10 mouse cellular contexts compared by ENCODE assay signal in genomic region chr9:123150241-123151020, GRCm38 (mm10). TPM values are rescaled to one million over a fixed set of nuclear protein-coding genes. Genes with fewer than 3 reads are reported as not detected.
DNase-seq lines count a peak whose midpoint lies in the region; ATAC-seq lines count a peak whose summit lies in the region.
"Had no signal": no experiment of that assay in that cellular context is flagged by ENCODE, and none has a peak within 500 bp of the region (broad histone marks: within the 10 kb centered on the region; RNA-seq: fewer than 3 reads in every experiment).

Gene Clec3b, plus strand, starts transcription at chr9:123150946.

- H3K27me3 ChIP-seq in midbrain, embryonic 16.5 days (ENCODE audit: control insufficient read depth, insufficient read depth, low read depth, low read length) = no peaks in the 10 kb centered on the region
- H3K27me3 ChIP-seq: embryonic facial prominence, embryonic 13.5 days had no signal

- 73% methylated on average over 5 of the region's 5 CpGs for WGBS in midbrain, embryonic 16.5 days

- H3K4me1 ChIP-seq in brown adipose tissue, adult 24 weeks (ENCODE audit: control insufficient read depth, insufficient read depth, insufficient read length, low read length) = peaks cover 5% of the 10 kb centered on the region; the same call in 1 of the 2 replicates
- no peaks in the 10 kb centered on the region for H3K4me1 ChIP-seq in midbrain, embryonic 16.5 days (ENCODE audit: control insufficient read depth, insufficient read depth, low read length)
- H3K4me1 ChIP-seq: embryonic facial prominence, embryonic 13.5 days had no signal

- H3K9ac ChIP-seq in midbrain, embryonic 16.5 days (ENCODE audit: low read depth, low read length) = no peak within 1 kb of the TSS
- H3K9ac ChIP-seq: embryonic facial prominence, embryonic 13.5 days had no signal

- peak within 1 kb of the TSS; percentile 49 for H3K27ac ChIP-seq in brown adipose tissue, adult 24 weeks (replicated peaks; ENCODE audit: low read depth, low read length)
- no peak within 1 kb of the TSS for H3K27ac ChIP-seq in midbrain, embryonic 16.5 days (ENCODE audit: low read length)
- H3K27ac ChIP-seq: embryonic facial prominence, embryonic 13.5 days had no signal

- no peak for ATAC-seq in erythroid progenitor cell, adult 5-6 weeks (replicated peaks; ENCODE audit: low FRiP score, poor library complexity, severe bottlenecking)
- ATAC-seq in midbrain, embryonic 16.5 days = no peak

- H3K36me3 ChIP-seq in midbrain, embryonic 16.5 days (ENCODE audit: control insufficient read depth, insufficient read depth, low read length) = no peaks in the 10 kb centered on the region

- intact Hi-C loops in left cerebral cortex, postnatal 4 days (cut with DNase I) = no loop called here
- intact Hi-C loops in left cerebral cortex, postnatal 36 days (cut with DNase I) = loop anchor here (10.0 kb wide), 2 partner anchors 194 to 374 kb away; partner anchors contain the start of gene Sacm1l
- intact Hi-C loops in heart, postnatal 36 days (cut with DNase I) = loop anchor here (10.0 kb wide), 2 partner anchors 374 to 416 kb away; partner anchors contain the start of gene Sacm1l

- peak; percentile 68 for DNase-seq in left cerebral cortex, postnatal 4 days
- no peak for DNase-seq in left cerebral cortex, postnatal 36 days (ENCODE audit: low spot score in 2 of 2)
- peak; percentile 67 for DNase-seq in heart, postnatal 36 days
- DNase-seq in lung, postnatal 25 days (ENCODE audit: low spot score) = peak; percentile 64
- DNase-seq in embryo, embryonic 10.5 days (ENCODE audit: low spot score) = no peak

- H3K4me3 ChIP-seq in brown adipose tissue, adult 24 weeks (ENCODE audit: insufficient read depth, low read depth, low read length) = peak within 1 kb of the TSS; percentile 8
- no peak within 1 kb of the TSS for H3K4me3 ChIP-seq in midbrain, embryonic 16.5 days (ENCODE audit: low read depth, low read length)
- H3K4me3 ChIP-seq: embryonic facial prominence, embryonic 13.5 days had no signal

- H3K4me2 ChIP-seq in midbrain, embryonic 16.5 days (ENCODE audit: low read length) = no peak within 1 kb of the TSS
- H3K4me2 ChIP-seq: embryonic facial prominence, embryonic 13.5 days had no signal

- H3K9me3 ChIP-seq in midbrain, embryonic 16.5 days (replicated peaks; ENCODE audit: control insufficient read depth, low read length, poor library complexity, severe bottlenecking) = no peaks in the 10 kb centered on the region

RNA-seq across cellular contexts. Expression of gene Clec3b, which starts in this region (rescaled TPM):
- total RNA-seq in left cerebral cortex, postnatal 4 days (2021) = 1 to 10 TPM; 7.3 to 8.2 TPM
- total RNA-seq in left cerebral cortex, postnatal 36 days (2021) = 1 to 10 TPM; 3.5 to 4.0 TPM
- 62.1 and 62.5 TPM in 2 replicates for polyA plus RNA-seq in brown adipose tissue, adult 24 weeks (2012; ENCODE audit: insufficient read depth, insufficient read length, missing spikeins)
- 10 to 100 TPM; 62.1 to 66.7 TPM for total RNA-seq in heart, postnatal 36 days (2021)
- not detected in 2 replicates for total RNA-seq in erythroid progenitor cell, adult 5-6 weeks (2015; ENCODE audit: low replicate concordance)
- total RNA-seq in erythroid progenitor cell, adult 5-6 weeks (2017; ENCODE audit: low replicate concordance) = not detected in 2 replicates
- polyA plus RNA-seq in midbrain, embryonic 16.5 days (2015; fragmentation: Nextera tagmentation; extraction: Ambion mirVana) = 2.2 and 3.6 TPM in 2 replicates
- polyA plus RNA-seq: limb, embryonic 11.5 days had no signal

Comparison
In these comparisons a context has a peak if more than half of its experiments do, and no peak if none do; other contexts are left out.
1. RNA of gene Clec3b (total RNA-seq): 62.1 to 66.7 TPM in heart, postnatal 36 days; 7.3 to 8.2 TPM in left cerebral cortex, postnatal 4 days, 3.5 to 4.0 TPM in left cerebral cortex, postnatal 36 days and not detected in erythroid progenitor cell, adult 5-6 weeks; every median in the first group is over 4 times any median in the second.
2. RNA of gene Clec3b (polyA plus RNA-seq): 62.1 to 62.5 TPM in brown adipose tissue, adult 24 weeks; 2.2 to 3.6 TPM in midbrain, embryonic 16.5 days; every median in the first group is over 10 times any median in the second.
3. DNase-seq: peak in left cerebral cortex, postnatal 4 days (single experiment), heart, postnatal 36 days (2 of 2) and lung, postnatal 25 days (single experiment); none in left cerebral cortex, postnatal 36 days (0 of 2) and embryo, embryonic 10.5 days (single experiment).